Comparison of ENCODE assay signal across 8 mouse cellular contexts in genomic region chr7:25238015-25238706, GRCm38 (mm10). TPM values are rescaled to one million over a fixed set of nuclear protein-coding genes. Genes with fewer than 3 reads are reported as not detected.
DNase-seq lines count a peak whose midpoint lies in the region; ATAC-seq lines count a peak whose summit lies in the region.

No protein-coding gene starts in this region.

- peaks cover 11% of the 10 kb centered on the region for H3K36me3 ChIP-seq in hindbrain, embryonic 15.5 days

- H3K4me2 ChIP-seq in hindbrain, embryonic 15.5 days = peak overlapping the region; percentile 77

- peak overlapping the region; percentile 89 for H3K27ac ChIP-seq in hindbrain, embryonic 15.5 days (replicated peaks)

- peak overlapping the region; percentile 99 for H3K9ac ChIP-seq in hindbrain, embryonic 15.5 days

- no peaks in the 10 kb centered on the region for H3K27me3 ChIP-seq in hindbrain, embryonic 15.5 days

- H3K9me3 ChIP-seq in hindbrain, embryonic 15.5 days = no peaks in the 10 kb centered on the region

- H3K4me1 ChIP-seq in hindbrain, embryonic 15.5 days (replicated peaks) = peaks cover 44% of the 10 kb centered on the region

- peak; percentile 95 for DNase-seq in T-cell, adult 2 months (ENCODE audit: low spot score)
- peak; percentile 92 to 97 for DNase-seq in cerebellum, postnatal 36 days
- peak; percentile 94 to 98 for DNase-seq in frontal cortex, postnatal 36 days (ENCODE audit: low spot score in 2 of 2)
- DNase-seq in left cerebral cortex, adult 11 months (ENCODE audit: low spot score) = peak; percentile 95
- DNase-seq in lung, postnatal 4 days = peak; percentile 93 to 94
- DNase-seq in retina, postnatal 7 days (ENCODE audit: low read depth, low spot score) = peak; percentile 92
- DNase-seq in urinary bladder, adult 2 months (ENCODE audit: low spot score) = peak; percentile 72

- peak overlapping the region; percentile 72 for H3K4me3 ChIP-seq in hindbrain, embryonic 15.5 days

- ATAC-seq in hindbrain, embryonic 15.5 days (ENCODE audit: low FRiP score, low read depth) = peak; percentile 94

- under 1% methylated on average over 23 of the region's 23 CpGs for WGBS in hindbrain, embryonic 15.5 days

RNA-seq across cellular contexts. Expression of gene Gsk3a, which starts 0.5 kb away (rescaled TPM):
- polyA plus RNA-seq in hindbrain, embryonic 15.5 days (2015; fragmentation: Nextera tagmentation; extraction: Ambion mirVana) = 19.2 and 19.7 TPM in 2 replicates
- polyA plus RNA-seq in urinary bladder, adult 2 months (2012; rRNA removed) = 79.0 and 83.3 TPM in 2 replicates

RNA-seq across cellular contexts. Expression of gene Erf, which starts 12.4 kb away (rescaled TPM):
- 3.4 and 4.4 TPM in 2 replicates for polyA plus RNA-seq in hindbrain, embryonic 15.5 days (2015; fragmentation: Nextera tagmentation; extraction: Ambion mirVana)
- 23.6 and 26.8 TPM in 2 replicates for polyA plus RNA-seq in urinary bladder, adult 2 months (2012; rRNA removed)

RNA-seq across cellular contexts. Expression of gene Zfp526, which starts 16.9 kb away (rescaled TPM):
- 1.6 and 2.1 TPM in 2 replicates for polyA plus RNA-seq in hindbrain, embryonic 15.5 days (2015; fragmentation: Nextera tagmentation; extraction: Ambion mirVana)
- polyA plus RNA-seq in urinary bladder, adult 2 months (2012; rRNA removed) = 6.9 and 9.3 TPM in 2 replicates

RNA-seq across cellular contexts. Expression of gene Dedd2, which starts 17.7 kb away (rescaled TPM):
- polyA plus RNA-seq in hindbrain, embryonic 15.5 days (2015; fragmentation: Nextera tagmentation; extraction: Ambion mirVana) = 16.5 and 17.3 TPM in 2 replicates
- polyA plus RNA-seq in urinary bladder, adult 2 months (2012; rRNA removed) = 13.8 and 14.2 TPM in 2 replicates

RNA-seq across cellular contexts. Expression of gene Cic, which starts 29.3 kb away (rescaled TPM):
- 32.5 and 38.5 TPM in 2 replicates for polyA plus RNA-seq in hindbrain, embryonic 15.5 days (2015; fragmentation: Nextera tagmentation; extraction: Ambion mirVana)
- 30.8 and 58.8 TPM in 2 replicates for polyA plus RNA-seq in urinary bladder, adult 2 months (2012; rRNA removed)

Comparison
In these comparisons a context has a peak if more than half of its experiments do, and no peak if none do; other contexts are left out.
1. Peak in every context shown above with its lines: DNase-seq, ATAC-seq, H3K4me3 ChIP-seq and H3K27ac ChIP-seq.